Mouse (Mus musculus) thymus, adult 2 months (tissue): ENCODE data around the gene Ugt1a6b. TPM values are rescaled to one million over a fixed set of nuclear protein-coding genes. Genes with fewer than 3 reads are reported as not detected.
"Not testable (repeated sequence)": the region's sequence is repeated elsewhere in the genome, so short reads cannot be mapped to it uniquely, and the experiment has no call there.

Experiments used
- DNase-seq: peaks from one replicate; pipeline ENCODE4 v3.0.0; 2021
- H3K27ac ChIP-seq: fragments of 200-500 bp; 2 replicates; pipeline ENCODE4 v1.5.1; 2012; ENCODE audit warnings: low read length, control low read depth; ENCODE audit not compliant: control insufficient read depth, insufficient read depth
- H3K27me3 ChIP-seq: fragments of 200-500 bp; 2 replicates; pipeline ENCODE4 v1.6.1; 2012; ENCODE audit warnings: mild to moderate bottlenecking, low read length, moderate library complexity, mixed read lengths; ENCODE audit not compliant: control insufficient read depth, insufficient read depth
- H3K36me3 ChIP-seq: fragments of 200-500 bp; 2 replicates; pipeline ENCODE4 v1.6.1; 2012; ENCODE audit warnings: mild to moderate bottlenecking, low read length, moderate library complexity; ENCODE audit not compliant: control insufficient read depth, insufficient read depth
- H3K4me1 ChIP-seq: fragments of 200-500 bp; replicated peaks from 2 replicates; pipeline ENCODE4 v1.6.1; 2012; ENCODE audit warnings: low read length; ENCODE audit not compliant: control insufficient read depth, insufficient read depth
- H3K4me3 ChIP-seq: fragments of 200-500 bp; 2 replicates; pipeline ENCODE4 v1.5.1; 2012; ENCODE audit warnings: mild to moderate bottlenecking, low read length, control low read depth, moderate library complexity; ENCODE audit not compliant: control insufficient read depth, insufficient read depth
- CTCF ChIP-seq: fragments of 200-500 bp; IDR thresholded peaks from 2 replicates; pipeline ENCODE4 v1.5.1; 2012; ENCODE audit warnings: mild to moderate bottlenecking, control low read depth, low read length, moderate library complexity, borderline replicate concordance; ENCODE audit not compliant: control insufficient read depth, poor library complexity, insufficient read depth; ENCODE audit errors: extremely low read depth
- POLR2A ChIP-seq: fragments of 200-500 bp; IDR thresholded peaks from 2 replicates; pipeline ENCODE4 v1.6.1; 2012; ENCODE audit warnings: mild to moderate bottlenecking, low read length, control low read depth, moderate library complexity; ENCODE audit not compliant: control insufficient read depth, poor library complexity, insufficient read depth; ENCODE audit errors: extremely low read depth
- WGBS: fragments of 180-500 bp; shearing (Covaris S2); methylation state at CpG from one replicate; pipeline ENCODE4 v1.1.7; 2018; 5-methylcytosine and 5-hydroxymethylcytosine counted together
- polyA plus RNA-seq: library from polyadenylated mRNA; depleted of rRNA; stranded (reverse); fragments of >200 nt; gene quantifications from 2 replicates; pipeline ENCODE4 v1.2.3, GENCODE M21; 2012

Ugt1a6b gene
- polyA plus RNA-seq, 1 experiment = 1.3 TPM

- Histone ChIP-seq H3K4me3 (no peak overlapping the region), H3K4me1 (no peaks in the 10 kb centered on the region), H3K27me3 (no peaks in the 10 kb centered on the region), H3K27ac (no peak overlapping the region), H3K36me3 (no peaks in the 10 kb centered on the region)
- TF ChIP-seq POLR2A (no peak), CTCF (no peak)
- no peak for DNase-seq
- 62% methylated on average over 2 of the region's 2 CpGs for WGBS
These were observed 114.1 kb downstream of the Ugt1a6b start for GRCm38 (mm10) chr1:88217144-88217543.

- Histone ChIP-seq H3K36me3 (no peaks in the 10 kb centered on the region), H3K4me3 (no peak overlapping the region), H3K27ac (no peak overlapping the region), H3K4me1 (no peaks in the 10 kb centered on the region), H3K27me3 (no peaks in the 10 kb centered on the region)
- 49% methylated on average over 3 of the region's 3 CpGs for WGBS
- DNase-seq = no peak
- TF ChIP-seq CTCF = no peak
- TF ChIP-seq POLR2A = no peak
These were observed 114.5 kb downstream of the Ugt1a6b start for GRCm38 (mm10) chr1:88217576-88217975.

- no peaks in the 10 kb centered on the region for H3K27me3 ChIP-seq
- no peak overlapping the region for H3K4me3 ChIP-seq
- no peak overlapping the region for H3K27ac ChIP-seq
- no peak for TF ChIP-seq CTCF
- TF ChIP-seq POLR2A = no peak
- no peak for DNase-seq
- no peaks in the 10 kb centered on the region for H3K4me1 ChIP-seq
- 78% methylated on average over 9 of the region's 9 CpGs for WGBS
- no peaks in the 10 kb centered on the region for H3K36me3 ChIP-seq
These were observed 115.0 kb downstream of the Ugt1a6b start for GRCm38 (mm10) chr1:88218051-88218450.

- Histone ChIP-seq H3K4me1 (no peaks in the 10 kb centered on the region), H3K27me3 (no peaks in the 10 kb centered on the region), H3K27ac (no peak overlapping the region), H3K36me3 (no peaks in the 10 kb centered on the region), H3K4me3 (no peak overlapping the region)
- WGBS = 54% methylated on average over 4 of the region's 4 CpGs
- DNase-seq = no peak
- TF ChIP-seq CTCF (no peak), POLR2A (no peak)
These were observed 115.5 kb downstream of the Ugt1a6b start for GRCm38 (mm10) chr1:88218591-88218990.

- Histone ChIP-seq H3K27me3 (no peaks in the 10 kb centered on the region), H3K4me1 (no peaks in the 10 kb centered on the region), H3K4me3 (no peak overlapping the region), H3K36me3 (no peaks in the 10 kb centered on the region), H3K27ac (no peak overlapping the region)
- TF ChIP-seq POLR2A (no peak), CTCF (no peak)
- WGBS = 21% methylated on average over 1 of the region's 1 CpGs
- DNase-seq = no peak
These were observed 116.0 kb downstream of the Ugt1a6b start for GRCm38 (mm10) chr1:88219054-88219453.

GRCm38 (mm10) chr1:88220336-88220735 is 117.3 kb downstream of the Ugt1a6b start:
- no peak overlapping the region for H3K27ac ChIP-seq
- no peaks in the 10 kb centered on the region for H3K36me3 ChIP-seq
- no peaks in the 10 kb centered on the region for H3K4me1 ChIP-seq
- no peak for DNase-seq
- H3K27me3 ChIP-seq = no peaks in the 10 kb centered on the region
- TF ChIP-seq POLR2A (no peak), CTCF (no peak)
- no peak overlapping the region for H3K4me3 ChIP-seq

- WGBS = 57% methylated on average over 2 of the region's 2 CpGs
- H3K4me1 ChIP-seq = no peaks in the 10 kb centered on the region
- TF ChIP-seq CTCF = no peak
- no peak for TF ChIP-seq POLR2A
These were observed 119.2 kb downstream of the Ugt1a6b start for GRCm38 (mm10) chr1:88222216-88222615.

GRCm38 (mm10) chr1:88223011-88223515 is 120.0 kb downstream of the Ugt1a6b start:
- not testable (repeated sequence) for H3K27ac ChIP-seq, H3K4me1 ChIP-seq, H3K36me3 ChIP-seq, H3K4me3 ChIP-seq, DNase-seq, H3K27me3 ChIP-seq

More at GRCm38 (mm10) chr1:88222216-88222615, 119.2 kb downstream of the Ugt1a6b start:
- no peak overlapping the region for H3K4me3 ChIP-seq
- H3K36me3 ChIP-seq = no peaks in the 10 kb centered on the region
- H3K27ac ChIP-seq = no peak overlapping the region
- no peak for DNase-seq
- no peaks in the 10 kb centered on the region for H3K27me3 ChIP-seq
